Mouse (Mus musculus): Measurements from ENCODE around the gene Gm26992.

Gm26992 gene

DNA sequence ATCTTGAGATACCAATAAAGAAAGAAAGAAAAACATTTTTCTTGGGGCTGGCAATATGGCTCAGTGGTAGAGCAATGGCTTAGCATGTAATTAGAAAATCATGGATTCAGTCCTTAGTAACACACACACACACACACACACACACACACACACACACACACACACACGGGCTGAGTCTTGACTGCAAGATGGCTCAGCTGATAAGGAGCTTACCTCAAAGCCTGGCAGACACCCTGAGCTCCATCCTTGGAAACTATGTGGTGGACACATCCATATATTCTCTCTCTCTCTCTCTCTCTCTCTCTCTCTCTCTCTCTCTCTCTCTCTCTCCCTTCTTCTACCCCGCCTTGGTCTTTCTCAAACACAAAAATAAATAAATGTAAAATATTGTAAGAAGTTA, 69.0 kb downstream of the Gm26992 start:
- DNase-seq, result no peak

- no peak for DNase-seq
Observed at GRCm38 (mm10) chrX:103492398-103493256, 70.8 kb downstream of the Gm26992 start.

DNA sequence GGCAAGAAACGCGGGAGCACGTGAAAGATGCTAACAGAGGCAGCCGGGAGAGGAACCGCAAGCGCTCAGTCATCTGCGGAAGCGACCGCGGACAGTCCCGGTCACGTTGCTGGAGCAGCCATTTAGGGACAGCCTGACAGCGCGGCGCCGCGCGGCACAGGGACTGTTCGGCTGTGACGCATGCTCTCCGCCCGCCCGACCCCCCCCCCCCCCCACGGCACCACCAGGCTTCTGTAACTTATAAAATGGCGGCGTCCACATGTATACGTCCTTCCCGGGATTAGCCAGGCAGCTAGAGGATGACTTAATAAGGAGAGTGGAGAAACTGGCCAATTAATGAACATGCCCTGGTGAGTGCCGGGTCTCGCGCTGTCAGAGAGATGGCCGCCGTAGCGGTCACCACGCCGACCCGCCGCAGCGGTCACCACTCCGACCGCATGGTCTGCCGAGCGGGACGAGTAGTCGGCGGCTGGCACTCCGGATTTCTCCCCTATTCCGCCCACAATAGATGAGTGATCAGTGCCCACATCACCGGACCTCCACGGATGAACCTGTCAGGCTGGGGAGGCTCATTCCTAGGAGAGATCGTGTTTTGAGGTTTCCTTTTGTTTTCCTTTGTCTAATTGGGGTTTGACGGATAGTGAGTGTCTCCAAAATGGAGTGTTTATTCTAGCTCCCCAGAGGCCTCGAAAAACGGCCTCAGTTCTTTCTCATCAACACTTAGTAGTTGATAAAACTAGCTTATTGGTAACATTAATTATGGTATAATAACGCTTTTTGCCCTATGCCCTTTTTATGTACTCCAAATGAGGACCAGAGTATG, 71.8 kb downstream of the Gm26992 start:
- DNase-seq, result peak; percentile 79

- no peak for DNase-seq
Observed at GRCm38 (mm10) chrX:103499374-103499773, 77.6 kb downstream of the Gm26992 start.

DNA sequence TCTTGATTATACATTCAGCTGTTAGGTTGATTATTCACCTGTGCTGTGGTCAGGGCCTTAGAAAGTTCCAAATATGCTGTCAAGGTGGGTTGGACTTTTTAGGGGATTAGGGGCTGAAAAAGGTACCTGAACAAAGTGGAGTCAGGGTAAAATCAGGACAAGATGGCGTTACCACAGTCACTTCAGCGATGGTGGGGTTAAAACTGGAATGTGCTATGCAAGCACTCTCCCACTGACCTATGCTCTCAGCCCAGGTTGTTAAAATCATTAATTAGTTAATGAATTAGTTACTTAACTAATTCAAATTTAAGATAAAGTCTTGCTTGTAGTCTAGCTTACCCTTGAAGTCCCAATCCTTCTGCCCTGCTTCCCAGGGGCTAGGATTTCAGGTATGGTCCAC, 78.3 kb downstream of the Gm26992 start:
- DNase-seq, result no peak

GRCm38 (mm10) chrX:103508218-103508617, 86.4 kb downstream of the Gm26992 start:
- DNase-seq, result no peak

DNA sequence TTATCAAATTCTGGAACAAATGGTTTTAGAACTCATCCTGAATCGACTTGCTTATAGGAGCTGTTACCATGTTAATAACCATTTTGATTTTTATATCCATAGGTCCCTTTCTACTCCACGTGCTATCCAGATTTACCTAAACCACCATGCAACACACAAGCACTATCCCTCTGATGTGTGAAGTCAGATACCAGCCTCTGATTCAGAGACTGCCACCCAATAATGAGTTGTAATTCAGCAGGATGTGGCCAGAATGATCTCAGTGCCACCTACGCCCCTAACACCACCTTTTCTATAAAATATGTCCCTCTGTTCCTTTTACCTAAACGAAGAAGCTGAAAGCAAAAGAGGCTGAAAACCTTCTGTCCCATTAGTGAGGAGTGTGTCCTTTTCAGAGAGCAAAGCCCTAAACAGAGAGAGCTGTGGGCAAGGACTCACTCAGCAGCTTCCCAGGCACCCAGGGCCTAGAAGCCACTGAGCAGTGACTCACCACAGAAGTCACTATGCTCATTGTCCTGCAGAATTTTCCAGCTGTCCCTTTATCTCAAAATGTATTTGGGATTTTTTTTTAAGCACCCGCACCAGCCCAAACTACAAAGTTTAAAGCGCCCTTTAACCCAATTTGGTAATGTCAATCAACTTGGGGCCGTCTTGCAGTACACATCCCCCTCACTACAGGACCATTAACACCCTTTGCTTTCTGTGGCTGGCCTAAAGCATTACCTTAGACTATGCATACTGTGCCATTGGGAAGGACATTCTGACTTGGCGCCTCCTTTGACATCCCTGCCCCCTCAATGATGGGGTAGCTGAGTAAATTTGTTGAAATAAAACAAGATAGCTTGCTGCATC, 87.6 kb downstream of the Gm26992 start:
- no peak for DNase-seq

GRCm38 (mm10) chrX:103514782-103515181, 93.0 kb downstream of the Gm26992 start:
- DNase-seq, result no peak

DNA sequence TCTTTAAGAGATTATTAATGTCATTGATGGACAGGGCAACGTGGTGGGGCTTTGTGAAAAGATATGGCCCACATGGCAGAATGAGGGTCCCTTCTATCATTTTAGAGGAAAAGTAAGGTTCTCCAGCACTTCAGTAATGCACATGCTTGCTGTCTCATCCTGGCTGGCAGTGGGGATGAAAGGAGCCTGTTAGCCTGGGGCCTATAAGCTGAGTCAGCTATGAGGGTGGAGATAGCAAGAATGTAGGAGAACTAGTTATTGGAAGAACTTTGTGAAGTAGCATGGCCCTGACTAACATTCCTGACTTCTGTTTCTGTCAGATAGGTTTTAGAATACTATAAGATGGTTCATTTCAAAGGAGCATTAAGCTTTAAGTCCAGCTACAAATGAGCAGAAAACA, 93.5 kb downstream of the Gm26992 start:
- no peak for DNase-seq

- DNase-seq, result no peak
Observed at GRCm38 (mm10) chrX:103518798-103519197, 97.0 kb downstream of the Gm26992 start.

GRCm38 (mm10) chrX:103519547-103519946, 97.7 kb downstream of the Gm26992 start:
- no peak for DNase-seq

- DNase-seq, result no peak
Observed at GRCm38 (mm10) chrX:103521221-103521716, 99.5 kb downstream of the Gm26992 start.

DNA sequence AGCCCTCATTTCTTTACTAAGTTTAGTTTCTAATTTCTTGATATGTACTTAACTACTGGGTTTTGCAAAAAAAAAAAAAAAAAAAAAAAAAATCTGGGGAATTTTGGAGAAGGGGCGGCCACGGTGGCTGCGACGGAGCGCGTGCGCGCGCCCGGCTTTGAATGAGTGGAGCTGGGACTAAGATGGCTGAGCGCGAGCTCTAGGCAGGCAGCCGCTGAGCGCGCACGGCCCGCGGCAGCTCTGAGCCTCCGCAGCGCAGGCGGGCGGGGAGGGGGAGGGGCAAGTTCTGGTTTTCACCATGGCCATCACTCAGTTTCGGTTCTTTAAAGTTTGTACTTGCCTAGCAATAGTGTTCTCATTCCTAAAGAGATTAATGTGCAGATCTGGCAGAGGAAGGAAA, 107.4 kb downstream of the Gm26992 start:
- DNase-seq, result peak; percentile 71
